Mouse (Mus musculus) lung, embryonic 15.5 days (tissue): ENCODE results near the gene Fbxl18. TPM values are rescaled to one million over a fixed set of nuclear protein-coding genes. Genes with fewer than 3 reads are reported as not detected.
A peak's percentile ranks its signal among the peaks of the same experiment; 100 is the strongest.

Experiments used
- ATAC-seq: fragments of 200-750 bp; cut with Nextera tagmentation; 2 replicates; pipeline ENCODE4 v1.8.0; 2017; ENCODE audit warnings: moderate number of reproducible peaks, borderline replicate concordance; ENCODE audit not compliant: low FRiP score, low TSS enrichment; ENCODE audit errors: extremely low read depth
- H3K27ac ChIP-seq: fragments of 300-500 bp; sonication (generic); 2 replicates; pipeline ENCODE4 v1.5.1; 2015; ENCODE audit warnings: moderate library complexity, mild to moderate bottlenecking, inconsistent platforms
- H3K27me3 ChIP-seq: fragments of 300-500 bp; sonication (generic); 2 replicates; pipeline ENCODE4 v1.6.1; 2015; ENCODE audit warnings: inconsistent platforms
- H3K36me3 ChIP-seq: fragments of 300-500 bp; sonication (generic); 2 replicates; pipeline ENCODE4 v1.6.1; 2015; ENCODE audit warnings: inconsistent platforms
- H3K4me1 ChIP-seq: fragments of 300-500 bp; sonication (generic); 2 replicates; pipeline ENCODE4 v1.6.1; 2015; ENCODE audit warnings: inconsistent platforms
- H3K4me2 ChIP-seq: fragments of 300-500 bp; sonication (generic); 2 replicates; pipeline ENCODE4 v1.6.1; 2015; ENCODE audit warnings: inconsistent platforms, mild to moderate bottlenecking, moderate library complexity
- H3K4me3 ChIP-seq: fragments of 300-500 bp; sonication (generic); 2 replicates; pipeline ENCODE4 v1.5.1; 2015; ENCODE audit warnings: mild to moderate bottlenecking, inconsistent platforms
- H3K9ac ChIP-seq: fragments of 300-500 bp; sonication (generic); 2 replicates; pipeline ENCODE4 v1.6.1; 2015; ENCODE audit warnings: inconsistent platforms
- H3K9me3 ChIP-seq: fragments of 300-500 bp; sonication (generic); 2 replicates; pipeline ENCODE4 v1.6.1; 2016; ENCODE audit warnings: inconsistent platforms
- WGBS: fragments of 180-500 bp; shearing (Covaris S2); methylation state at CpG from one replicate; pipeline ENCODE4 v1.1.7; 2015; 5-methylcytosine and 5-hydroxymethylcytosine counted together
- polyA plus RNA-seq: library from polyadenylated mRNA; unstranded; fragments of >200 nt; fragmentation: Nextera tagmentation; extraction: Ambion mirVana; gene quantifications from 2 replicates; pipeline ENCODE4 v1.2.1, GENCODE M21; 2015

The Fbxl18 gene
- polyA plus RNA-seq, 1 experiment from 2014 or later = 11.1 TPM

GRCm38 (mm10) chr5:142912320-142912719, 17.1 kb upstream of the Fbxl18 start:
- WGBS = 92% methylated on average over 3 of the region's 3 CpGs
- ATAC-seq = no peak

GRCm38 (mm10) chr5:142911629-142912028, 16.4 kb upstream of the Fbxl18 start:
- Histone ChIP-seq H3K4me2 (no peak overlapping the region), H3K9ac (no peak overlapping the region), H3K9me3 (no peaks in the 10 kb centered on the region), H3K36me3 (no peaks in the 10 kb centered on the region), H3K27me3 (no peaks in the 10 kb centered on the region), H3K4me3 (no peak overlapping the region), H3K27ac (no peak overlapping the region), H3K4me1 (peaks cover 39% of the 10 kb centered on the region)
- ATAC-seq = no peak
- WGBS = 91% methylated on average over 2 of the region's 2 CpGs

More at GRCm38 (mm10) chr5:142912320-142912719, 17.1 kb upstream of the Fbxl18 start:
- Histone ChIP-seq H3K4me1 (peaks cover 33% of the 10 kb centered on the region), H3K36me3 (no peaks in the 10 kb centered on the region), H3K27ac (no peak overlapping the region), H3K4me3 (no peak overlapping the region), H3K4me2 (no peak overlapping the region), H3K27me3 (no peaks in the 10 kb centered on the region), H3K9ac (no peak overlapping the region), H3K9me3 (no peaks in the 10 kb centered on the region)

DNA sequence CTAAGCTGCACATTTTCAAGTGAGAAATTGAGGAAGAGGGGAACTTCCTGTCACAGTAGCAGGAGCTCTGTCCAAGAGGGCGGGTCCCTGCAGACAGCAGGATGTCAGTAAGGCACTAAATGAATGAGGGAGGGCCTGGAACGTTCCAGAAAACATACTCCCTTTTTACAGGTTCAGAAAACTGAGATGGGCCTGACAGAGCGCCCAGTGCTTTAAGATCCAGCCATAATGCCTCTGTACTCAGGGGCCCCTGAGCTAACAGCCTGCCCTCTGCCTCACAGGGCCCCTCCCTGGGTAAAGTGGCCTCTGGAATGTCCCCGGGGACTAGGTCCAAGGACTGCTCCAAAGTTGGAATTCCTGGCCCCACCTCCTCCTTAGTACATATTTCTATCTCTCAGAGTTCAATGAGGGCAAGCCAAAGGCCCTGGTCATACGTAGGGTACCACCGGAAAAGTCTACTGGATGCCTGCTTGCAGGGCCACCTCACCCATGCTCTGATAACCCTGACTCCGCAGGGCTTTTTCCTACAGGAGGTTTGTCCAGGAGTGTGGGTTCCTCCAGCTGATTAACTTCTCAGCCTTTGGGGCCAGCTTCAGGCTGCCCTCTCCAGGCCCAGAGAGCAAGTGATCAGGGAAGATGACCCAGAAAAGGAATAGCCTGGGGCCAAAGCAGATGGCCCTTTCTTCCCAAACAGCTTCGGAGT, 14.5 kb upstream of the Fbxl18 start:
- H3K36me3 ChIP-seq = peaks cover 8% of the 10 kb centered on the region
- peaks cover 41% of the 10 kb centered on the region for H3K4me1 ChIP-seq
- H3K27me3 ChIP-seq = no peaks in the 10 kb centered on the region
- 0 out of 2 replicates have a peak overlapping the region, but pooled peaks have one; percentile 14 for H3K4me3 ChIP-seq
- no peaks in the 10 kb centered on the region for H3K9me3 ChIP-seq
- peak overlapping the region; percentile 27; the same call in 1 of the 2 replicates for H3K9ac ChIP-seq
- 28% methylated on average over 8 of the region's 8 CpGs for WGBS
- H3K27ac ChIP-seq = peak overlapping the region; percentile 100
- H3K4me2 ChIP-seq = peak overlapping the region; percentile 88
- no peak for ATAC-seq

DNA sequence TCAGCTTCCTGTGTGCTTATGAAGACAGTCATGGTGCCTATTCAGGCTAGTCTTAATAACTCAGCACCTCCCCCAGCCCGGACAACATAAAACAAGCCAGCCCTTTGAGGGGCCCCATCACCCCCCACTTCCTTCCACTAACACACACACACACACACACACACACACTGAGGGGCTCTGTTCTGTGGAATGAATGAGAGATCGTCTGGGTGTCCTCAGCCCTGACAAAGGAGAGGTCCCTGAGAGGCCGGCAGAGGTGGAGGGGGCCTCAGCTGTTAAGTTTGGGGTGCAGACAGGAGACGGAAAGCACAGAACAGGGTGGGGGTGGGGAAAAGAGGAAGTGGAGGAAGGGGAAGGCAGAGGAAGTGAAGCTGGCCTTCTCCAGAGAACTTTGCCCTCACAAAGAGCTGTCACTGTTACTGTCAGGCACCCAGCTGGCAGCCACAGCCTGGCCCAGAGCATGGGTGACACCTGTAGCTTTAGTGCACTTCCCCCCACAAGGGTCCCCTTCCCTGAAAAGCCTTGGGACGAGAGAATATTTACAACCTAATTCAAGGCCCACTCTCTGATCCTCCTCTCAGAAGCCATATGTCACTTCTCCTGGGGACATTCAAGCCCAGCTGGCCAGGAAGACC, 13.8 kb upstream of the Fbxl18 start:
- no peak for ATAC-seq
- H3K27ac ChIP-seq = peak overlapping the region; percentile 100
- H3K4me1 ChIP-seq = peaks cover 48% of the 10 kb centered on the region
- H3K9ac ChIP-seq = peak overlapping the region; percentile 27; the same call in 1 of the 2 replicates
- peak overlapping the region; percentile 88 for H3K4me2 ChIP-seq
- H3K27me3 ChIP-seq = no peaks in the 10 kb centered on the region
- H3K4me3 ChIP-seq = 0 out of 2 replicates have a peak overlapping the region, but pooled peaks have one; percentile 14
- no peaks in the 10 kb centered on the region for H3K9me3 ChIP-seq
- H3K36me3 ChIP-seq = peaks cover 14% of the 10 kb centered on the region
- WGBS = 12% methylated on average over 5 of the region's 5 CpGs

- ATAC-seq = no peak
- peaks cover 56% of the 10 kb centered on the region for H3K4me1 ChIP-seq
- H3K36me3 ChIP-seq = peaks cover 24% of the 10 kb centered on the region
- peak overlapping the region; percentile 90 for H3K4me3 ChIP-seq
- 37% methylated on average over 5 of the region's 5 CpGs for WGBS
- no peaks in the 10 kb centered on the region for H3K27me3 ChIP-seq
- peak overlapping the region; percentile 88 for H3K4me2 ChIP-seq
- no peaks in the 10 kb centered on the region for H3K9me3 ChIP-seq
- H3K9ac ChIP-seq = peak overlapping the region; percentile 67
- peak overlapping the region; percentile 100 for H3K27ac ChIP-seq
Observed at GRCm38 (mm10) chr5:142907803-142908559, 12.8 kb upstream of the Fbxl18 start.

- peak overlapping the region; percentile 90 for H3K4me3 ChIP-seq
- H3K27ac ChIP-seq = peak overlapping the region; percentile 100
- WGBS = 10% methylated on average over 14 of the region's 14 CpGs
- H3K4me2 ChIP-seq = peak overlapping the region; percentile 88
- peaks cover 31% of the 10 kb centered on the region for H3K36me3 ChIP-seq
- peaks cover 63% of the 10 kb centered on the region for H3K4me1 ChIP-seq
- ATAC-seq = peak; percentile 28; the same call in 1 of the 2 replicates
- H3K27me3 ChIP-seq = no peaks in the 10 kb centered on the region
- H3K9me3 ChIP-seq = no peaks in the 10 kb centered on the region
- peak overlapping the region; percentile 67 for H3K9ac ChIP-seq
Observed at GRCm38 (mm10) chr5:142907048-142907802, 12.0 kb upstream of the Fbxl18 start.

GRCm38 (mm10) chr5:142906532-142907047, 11.4 kb upstream of the Fbxl18 start, which contains the start of gene Actb:
Actb (minus strand) TSS chr5:142906754.
- H3K36me3 ChIP-seq = peaks cover 38% of the 10 kb centered on the region
- peak within 1 kb of the TSS; percentile 100 for H3K27ac ChIP-seq
- H3K27me3 ChIP-seq = no peaks in the 10 kb centered on the region
- peak; percentile 67 for ATAC-seq
- H3K4me3 ChIP-seq = peak within 1 kb of the TSS; percentile 90
- peak within 1 kb of the TSS; percentile 100 for H3K9ac ChIP-seq
- peaks cover 65% of the 10 kb centered on the region for H3K4me1 ChIP-seq
- no peaks in the 10 kb centered on the region for H3K9me3 ChIP-seq
- WGBS = under 1% methylated on average over 41 of the region's 41 CpGs
- H3K4me2 ChIP-seq = peak within 1 kb of the TSS; percentile 88

GRCm38 (mm10) chr5:142905725-142906531, 10.7 kb upstream of the Fbxl18 start:
- peak overlapping the region; percentile 100 for H3K27ac ChIP-seq
- ATAC-seq = peak; percentile 87
- H3K4me2 ChIP-seq = peak overlapping the region; percentile 72
- under 1% methylated on average over 83 of the region's 84 CpGs for WGBS
- peaks cover 44% of the 10 kb centered on the region for H3K36me3 ChIP-seq
- H3K9ac ChIP-seq = peak overlapping the region; percentile 100
- H3K9me3 ChIP-seq = no peaks in the 10 kb centered on the region
- H3K4me3 ChIP-seq = peak overlapping the region; percentile 90
- peaks cover 65% of the 10 kb centered on the region for H3K4me1 ChIP-seq
- H3K27me3 ChIP-seq = no peaks in the 10 kb centered on the region

- peak overlapping the region; percentile 100 for H3K9ac ChIP-seq
- peaks cover 60% of the 10 kb centered on the region for H3K4me1 ChIP-seq
- ATAC-seq = peak; percentile 0; the same call in 1 of the 2 replicates
- WGBS = 2% methylated on average over 27 of the region's 27 CpGs
- H3K36me3 ChIP-seq = peaks cover 51% of the 10 kb centered on the region
- H3K4me2 ChIP-seq = peak overlapping the region; percentile 72
- no peaks in the 10 kb centered on the region for H3K27me3 ChIP-seq
- peak overlapping the region; percentile 90 for H3K4me3 ChIP-seq
- no peaks in the 10 kb centered on the region for H3K9me3 ChIP-seq
- H3K27ac ChIP-seq = peak overlapping the region; percentile 100
Observed at GRCm38 (mm10) chr5:142905038-142905695, 9.9 kb upstream of the Fbxl18 start.
